Mouse (Mus musculus): ENCODE data around the gene Rdh5. TPM values are rescaled to one million over a fixed set of nuclear protein-coding genes. Genes with fewer than 3 reads are reported as not detected.

Gene Rdh5
- polyA plus RNA-seq, 1 experiment: 7.5 TPM

DNA sequence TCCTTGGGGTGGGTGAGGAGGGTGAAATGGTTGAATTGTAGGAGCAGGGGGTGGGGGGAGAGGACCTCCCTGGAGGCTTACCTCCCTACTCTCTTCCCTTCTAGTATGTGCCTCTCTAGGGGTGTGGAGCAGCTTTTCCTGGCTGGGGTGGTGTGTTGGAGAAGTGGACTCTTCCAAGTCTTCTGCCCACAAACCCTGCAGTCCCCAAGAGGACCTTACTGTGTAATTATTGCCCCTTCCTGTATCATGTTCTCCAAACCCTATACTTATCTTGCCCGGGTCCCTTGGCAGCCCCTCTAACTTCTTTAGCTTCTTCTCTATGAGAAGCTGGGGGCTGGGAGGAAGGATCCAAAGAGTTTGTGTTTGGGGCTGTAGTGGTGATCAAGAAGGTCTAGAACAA lies 25.9 kb downstream of the Rdh5 start:
- TF ChIP-seq CTCF (IDR thresholded peaks at IDR 0.05; ENCODE audit: low read depth, low read length) (no peak), POLR2A (IDR thresholded peaks at IDR 0.05; ENCODE audit: borderline replicate concordance, low read depth, low read length) (no peak)
- Histone ChIP-seq H3K27ac (ENCODE audit: insufficient read depth, low read depth, low read length) (no peak overlapping the region), H3K4me1 (ENCODE audit: control insufficient read depth, insufficient read depth, low read length) (peaks cover 25% of the 10 kb centered on the region), H3K4me3 (ENCODE audit: insufficient read depth, low read length) (no peak overlapping the region)

DNA sequence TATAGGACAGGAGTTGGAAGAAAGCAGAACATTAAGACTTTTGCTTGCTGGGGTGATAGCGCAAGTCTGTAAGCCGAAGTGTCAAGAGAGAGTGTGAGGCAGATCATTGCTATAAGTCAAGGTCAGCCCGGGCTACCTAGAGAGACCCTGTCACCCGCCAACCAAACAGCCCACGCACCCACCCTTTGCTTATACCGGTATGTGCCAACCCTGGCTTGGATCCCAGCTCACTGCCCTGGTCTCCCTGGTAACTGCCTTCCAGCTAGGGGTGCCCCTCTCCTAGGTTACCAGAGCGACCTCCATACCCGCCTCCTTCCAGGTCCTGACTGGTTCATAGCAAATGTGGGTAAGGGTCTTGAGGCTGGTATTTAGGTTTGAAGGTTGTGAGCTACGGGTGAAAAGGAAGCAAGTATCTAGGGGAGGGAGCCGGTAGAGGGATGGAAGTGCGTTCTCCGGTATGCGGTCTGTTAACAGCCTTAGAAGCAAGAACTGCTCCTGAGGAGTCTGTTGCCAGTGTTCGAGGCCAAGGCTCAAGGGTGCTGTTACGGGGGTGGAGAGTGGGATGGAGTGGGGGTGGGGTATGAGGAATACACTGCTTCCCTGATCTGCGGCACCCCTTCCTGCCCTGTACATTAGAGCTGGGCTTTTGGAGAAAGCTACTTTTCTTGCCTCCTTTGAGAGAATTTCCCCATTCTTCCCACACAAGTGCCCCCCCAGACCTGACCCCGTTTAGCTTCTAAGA lies 26.6 kb downstream of the Rdh5 start:
- Histone ChIP-seq H3K4me3 (ENCODE audit: insufficient read depth, low read length) (no peak overlapping the region), H3K4me1 (ENCODE audit: control insufficient read depth, insufficient read depth, low read length) (peaks cover 20% of the 10 kb centered on the region), H3K27ac (ENCODE audit: insufficient read depth, low read depth, low read length) (no peak overlapping the region)
- TF ChIP-seq POLR2A (IDR thresholded peaks at IDR 0.05; ENCODE audit: borderline replicate concordance, low read depth, low read length) (no peak), CTCF (IDR thresholded peaks at IDR 0.05; ENCODE audit: low read depth, low read length) (no peak)

DNA sequence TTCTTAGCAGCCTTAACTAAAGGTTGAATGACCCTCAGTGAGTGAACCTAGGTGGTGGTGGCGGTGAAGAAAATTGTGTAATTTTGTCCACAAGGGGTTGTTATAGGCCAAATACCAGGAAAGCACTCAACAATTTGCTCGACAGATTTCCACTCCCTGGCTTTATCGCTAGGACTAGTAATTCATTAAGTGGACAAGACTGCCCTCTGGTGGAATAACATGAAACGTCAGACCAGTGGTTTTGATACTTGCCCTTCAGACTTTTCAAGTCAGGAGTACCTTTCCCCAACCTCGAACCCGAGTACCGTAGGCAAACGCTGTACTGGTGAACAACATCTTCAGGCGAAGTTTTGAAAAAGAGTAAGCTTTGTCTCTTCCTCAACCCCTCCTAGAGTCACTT lies 27.3 kb downstream of the Rdh5 start:
- Histone ChIP-seq H3K4me3 (ENCODE audit: insufficient read depth, low read length) (no peak overlapping the region), H3K4me1 (ENCODE audit: control insufficient read depth, insufficient read depth, low read length) (peaks cover 16% of the 10 kb centered on the region), H3K27ac (ENCODE audit: insufficient read depth, low read depth, low read length) (no peak overlapping the region)
- TF ChIP-seq POLR2A (IDR thresholded peaks at IDR 0.05; ENCODE audit: borderline replicate concordance, low read depth, low read length) (no peak), CTCF (IDR thresholded peaks at IDR 0.05; ENCODE audit: low read depth, low read length) (no peak)

DNA sequence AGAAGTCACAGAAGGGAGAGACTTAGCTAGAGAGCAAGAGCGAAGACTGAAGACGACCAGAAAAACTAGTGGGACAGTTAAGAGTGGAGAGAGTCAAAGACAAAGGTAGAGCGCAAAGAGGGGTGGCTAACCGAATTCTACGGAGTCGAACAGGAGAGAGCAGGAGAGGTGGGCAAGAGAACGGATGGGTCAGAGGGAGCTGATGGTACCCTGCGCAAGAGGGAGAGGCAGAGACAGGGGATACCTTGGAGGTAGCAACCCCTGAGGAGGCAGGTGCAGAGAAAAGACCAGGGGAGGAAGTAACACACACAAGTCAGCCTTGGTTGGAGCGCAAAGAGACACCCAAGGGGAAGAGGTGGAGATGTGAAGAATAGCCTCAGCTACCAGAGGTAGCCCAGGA lies 30.4 kb downstream of the Rdh5 start:
- H3K27ac ChIP-seq (ENCODE audit: insufficient read depth, low read depth, low read length): no peak overlapping the region
- H3K4me3 ChIP-seq (ENCODE audit: insufficient read depth, low read length): peak overlapping the region; percentile 45
- TF ChIP-seq CTCF (IDR thresholded peaks at IDR 0.05; ENCODE audit: low read depth, low read length) (no peak), POLR2A (IDR thresholded peaks at IDR 0.05; ENCODE audit: borderline replicate concordance, low read depth, low read length) (no peak)
- H3K4me1 ChIP-seq (ENCODE audit: control insufficient read depth, insufficient read depth, low read length): peaks cover 9% of the 10 kb centered on the region

DNA sequence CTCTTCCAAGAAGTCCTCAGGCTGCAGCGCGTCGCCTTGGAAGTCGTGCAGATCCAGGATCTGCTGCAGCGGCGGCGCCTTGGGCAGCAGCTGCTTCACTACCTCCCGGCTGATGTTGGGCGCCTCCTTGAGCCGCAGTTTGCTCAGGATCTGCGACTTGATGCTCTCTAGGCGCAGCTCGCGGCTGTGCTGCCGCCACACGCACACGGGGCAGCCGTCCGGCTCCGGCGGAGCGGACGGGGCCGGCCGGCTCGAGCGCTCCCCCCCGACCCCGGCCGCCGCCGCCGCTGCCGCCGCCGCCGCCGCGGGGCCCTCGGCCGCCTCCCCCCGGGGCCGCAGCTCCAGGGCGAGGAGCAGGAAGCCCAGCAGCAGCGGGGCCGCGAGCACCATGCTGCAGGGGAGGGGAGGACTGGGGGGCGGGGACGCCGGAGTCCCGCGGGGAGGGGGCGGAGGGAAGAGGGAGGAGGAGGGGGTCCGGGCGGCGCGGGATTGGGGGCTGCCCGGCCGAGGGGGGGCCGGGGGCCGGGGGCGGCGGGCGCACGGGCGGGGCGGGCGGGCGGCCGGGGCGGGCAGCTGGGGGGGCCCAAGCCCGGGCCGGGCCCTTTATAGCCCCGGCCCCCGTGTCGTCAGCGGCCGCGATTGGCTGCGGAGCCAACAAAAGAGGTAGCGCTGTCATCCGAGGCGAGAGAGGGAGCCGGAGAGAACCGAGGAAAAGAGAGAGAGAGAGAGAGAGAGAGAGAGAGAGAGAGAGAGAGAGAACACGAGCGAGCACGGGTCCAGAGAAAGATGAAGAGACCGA lies 31.2 kb downstream of the Rdh5 start, which contains the start of gene Gdf11:
Gdf11 (minus strand) TSS at position 423 of the 799 bp plus-strand sequence.
- H3K4me1 ChIP-seq (ENCODE audit: control insufficient read depth, insufficient read depth, low read length): peaks cover 9% of the 10 kb centered on the region
- H3K27ac ChIP-seq (ENCODE audit: insufficient read depth, low read depth, low read length): no peak within 1 kb of the TSS
- TF ChIP-seq CTCF (IDR thresholded peaks at IDR 0.05; ENCODE audit: low read depth, low read length) (no peak), POLR2A (IDR thresholded peaks at IDR 0.05; ENCODE audit: borderline replicate concordance, low read depth, low read length) (no peak)
- peak within 1 kb of the TSS; percentile 65 for H3K4me3 ChIP-seq (ENCODE audit: insufficient read depth, low read length)

DNA sequence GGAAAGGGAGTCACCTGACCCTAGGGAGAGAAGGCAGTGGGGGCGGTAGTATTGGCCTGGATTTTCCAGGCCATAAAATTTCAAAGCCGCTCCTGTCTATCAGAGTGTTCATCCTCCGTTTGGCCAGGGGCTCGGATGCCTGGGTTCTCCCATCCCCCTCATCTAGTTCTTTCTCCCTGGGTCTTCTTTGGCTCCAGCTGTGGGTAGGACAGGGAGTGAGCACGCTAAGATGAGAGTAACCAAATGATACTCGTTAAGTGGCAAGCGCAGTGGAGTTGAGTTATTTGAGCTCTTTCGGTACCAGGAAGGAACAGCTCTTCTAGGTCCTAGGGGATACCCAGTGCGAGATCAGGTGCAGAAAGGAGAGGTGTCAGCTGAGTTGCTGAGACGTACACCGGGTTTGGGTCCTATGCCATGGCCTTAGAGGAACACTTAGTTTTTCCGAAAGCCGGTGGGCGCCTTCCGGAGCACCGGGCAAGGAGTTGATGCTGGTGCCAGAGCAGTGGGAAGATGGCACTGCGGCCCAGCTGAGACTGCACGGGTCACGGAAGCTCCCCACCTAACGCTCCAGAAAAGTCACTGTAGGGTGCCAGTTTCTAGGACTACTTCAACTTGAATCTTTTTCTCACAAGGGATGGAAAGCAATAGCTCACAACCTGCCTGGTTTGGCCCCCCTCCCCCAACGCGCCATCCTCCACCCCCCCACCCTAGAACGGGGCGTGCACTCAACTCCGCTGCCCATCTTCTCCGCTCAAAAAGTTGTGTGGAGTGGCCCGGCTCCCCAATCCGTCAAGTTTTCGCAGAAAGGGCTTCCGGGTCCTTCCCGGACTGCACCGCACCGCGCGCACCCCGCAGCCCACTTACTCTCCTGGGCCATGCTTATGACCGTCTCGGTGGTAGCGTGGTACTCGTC lies 32.0 kb downstream of the Rdh5 start:
- Histone ChIP-seq H3K4me3 (ENCODE audit: insufficient read depth, low read length) (peak overlapping the region; percentile 65), H3K4me1 (ENCODE audit: control insufficient read depth, insufficient read depth, low read length) (peaks cover 6% of the 10 kb centered on the region), H3K27ac (ENCODE audit: insufficient read depth, low read depth, low read length) (no peak overlapping the region)
- TF ChIP-seq CTCF (IDR thresholded peaks at IDR 0.05; ENCODE audit: low read depth, low read length) (no peak), POLR2A (IDR thresholded peaks at IDR 0.05; ENCODE audit: borderline replicate concordance, low read depth, low read length) (no peak)

DNA sequence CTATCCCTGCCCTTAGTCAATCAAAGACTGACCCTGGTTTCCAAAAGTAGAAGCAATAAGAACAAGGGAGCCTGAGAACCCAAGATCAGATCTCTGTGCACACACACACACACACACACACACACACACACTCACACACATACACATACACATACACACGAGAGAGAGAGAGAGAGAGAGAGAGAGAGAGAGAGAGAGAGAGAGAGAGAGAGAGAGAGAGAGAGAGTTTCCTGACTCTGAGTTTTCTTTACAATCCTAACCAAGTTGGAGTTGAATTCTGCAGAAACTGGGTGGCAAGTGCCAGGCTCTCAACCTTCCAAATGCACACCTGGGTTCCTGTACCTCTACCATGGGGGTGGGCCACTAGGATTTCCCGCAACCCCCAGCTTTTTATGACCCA lies 32.8 kb downstream of the Rdh5 start:
- no peak overlapping the region for H3K4me3 ChIP-seq (ENCODE audit: insufficient read depth, low read length)

DNA sequence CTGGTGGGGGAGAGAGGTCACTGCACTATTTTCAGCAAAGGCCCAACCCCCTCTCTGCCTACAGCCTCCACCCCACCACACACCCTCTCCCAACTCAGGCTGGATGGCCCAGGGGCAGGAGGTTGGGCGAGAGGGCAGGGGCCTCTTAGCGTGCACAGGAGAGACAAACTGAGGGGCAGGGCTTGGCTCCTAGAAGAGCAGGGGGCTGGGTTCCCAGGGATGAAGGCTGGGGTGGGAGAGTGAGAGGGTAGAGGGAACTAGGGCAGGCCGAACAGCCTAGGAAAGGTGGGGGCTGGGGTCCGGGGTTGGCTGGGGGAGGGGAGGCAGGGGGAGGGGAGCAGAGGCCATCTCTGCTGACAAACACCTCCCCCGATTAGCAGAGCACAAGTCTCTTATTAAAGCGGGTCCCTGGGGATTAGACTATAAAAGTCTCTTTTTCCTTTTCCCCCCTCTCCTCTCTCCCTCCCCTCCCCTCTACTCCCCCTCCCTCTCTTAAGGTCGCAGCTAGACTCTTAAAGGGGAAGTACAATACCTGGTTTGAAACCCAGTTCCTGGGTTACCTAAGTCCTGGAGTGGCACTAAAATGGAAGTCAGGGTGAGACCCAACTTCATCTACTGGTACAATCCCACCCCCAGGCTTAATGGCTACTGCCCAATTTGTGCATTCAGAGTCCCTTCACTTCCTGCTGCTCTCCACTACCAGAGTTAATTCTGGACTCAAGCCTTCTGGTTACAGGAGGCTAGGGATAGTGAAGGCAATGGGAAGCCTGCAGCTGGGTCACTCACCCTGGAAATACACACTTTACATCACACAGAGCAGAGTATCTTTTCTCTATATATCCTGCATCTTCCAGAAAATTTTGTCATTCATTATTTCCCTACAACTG lies 33.5 kb downstream of the Rdh5 start:
- no peak overlapping the region for H3K27ac ChIP-seq (ENCODE audit: insufficient read depth, low read depth, low read length)
- H3K4me3 ChIP-seq (ENCODE audit: insufficient read depth, low read length): no peak overlapping the region
- TF ChIP-seq POLR2A (IDR thresholded peaks at IDR 0.05; ENCODE audit: borderline replicate concordance, low read depth, low read length) (no peak), CTCF (IDR thresholded peaks at IDR 0.05; ENCODE audit: low read depth, low read length) (no peak)
- peaks cover 6% of the 10 kb centered on the region for H3K4me1 ChIP-seq (ENCODE audit: control insufficient read depth, insufficient read depth, low read length)

More for the DNA sequence above, 32.8 kb downstream of the Rdh5 start:
- Histone ChIP-seq H3K27ac (ENCODE audit: insufficient read depth, low read depth, low read length) (no peak overlapping the region), H3K4me1 (ENCODE audit: control insufficient read depth, insufficient read depth, low read length) (peaks cover 6% of the 10 kb centered on the region)
- no peak for TF ChIP-seq CTCF (IDR thresholded peaks at IDR 0.05; ENCODE audit: low read depth, low read length)
- TF ChIP-seq POLR2A (IDR thresholded peaks at IDR 0.05; ENCODE audit: borderline replicate concordance, low read depth, low read length): no peak
